Mouse (Mus musculus) right cerebral cortex, adult 18-20 months (tissue): ENCODE results near the gene Mad1l1.

ENCODE experiments used
- DNase-seq: peaks from one replicate; pipeline ENCODE4 v3.0.0; 2022; ENCODE audit warnings: mixed read lengths

The Mad1l1 gene

GRCm38 (mm10) chr5:140127981-140128380, 193.4 kb downstream of the Mad1l1 start:
- no peak for DNase-seq

GRCm38 (mm10) chr5:140124626-140125025, 196.7 kb downstream of the Mad1l1 start:
- no peak for DNase-seq

- no peak for DNase-seq
Observed at GRCm38 (mm10) chr5:140123640-140124366, 197.5 kb downstream of the Mad1l1 start.

GRCm38 (mm10) chr5:140123194-140123593, 198.2 kb downstream of the Mad1l1 start:
- DNase-seq = no peak

GRCm38 (mm10) chr5:140121966-140122365, 199.4 kb downstream of the Mad1l1 start:
- DNase-seq = no peak

GRCm38 (mm10) chr5:140118921-140119320, 202.4 kb downstream of the Mad1l1 start:
- DNase-seq = no peak

DNA sequence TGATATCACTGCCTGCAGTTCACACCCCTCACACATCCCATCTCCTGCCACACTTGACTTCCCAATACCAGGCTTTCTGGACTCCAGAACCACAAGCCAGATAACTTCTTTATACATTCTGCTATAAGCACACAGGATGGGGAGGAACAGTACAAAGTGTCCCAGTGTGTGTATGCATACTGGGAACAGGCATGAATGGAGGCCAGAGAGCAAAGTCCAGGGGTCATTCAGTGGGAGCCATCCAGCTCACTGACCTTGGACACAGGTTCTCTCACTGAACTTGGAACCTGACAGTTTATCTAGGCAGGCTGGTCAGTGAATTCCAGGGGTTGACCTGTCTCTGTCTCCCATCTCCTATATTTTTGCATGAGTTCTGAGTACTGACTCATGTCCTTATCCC, 203.4 kb downstream of the Mad1l1 start:
- no peak for DNase-seq

GRCm38 (mm10) chr5:140115434-140116271, 205.7 kb downstream of the Mad1l1 start:
- DNase-seq = peak; percentile 38

DNA sequence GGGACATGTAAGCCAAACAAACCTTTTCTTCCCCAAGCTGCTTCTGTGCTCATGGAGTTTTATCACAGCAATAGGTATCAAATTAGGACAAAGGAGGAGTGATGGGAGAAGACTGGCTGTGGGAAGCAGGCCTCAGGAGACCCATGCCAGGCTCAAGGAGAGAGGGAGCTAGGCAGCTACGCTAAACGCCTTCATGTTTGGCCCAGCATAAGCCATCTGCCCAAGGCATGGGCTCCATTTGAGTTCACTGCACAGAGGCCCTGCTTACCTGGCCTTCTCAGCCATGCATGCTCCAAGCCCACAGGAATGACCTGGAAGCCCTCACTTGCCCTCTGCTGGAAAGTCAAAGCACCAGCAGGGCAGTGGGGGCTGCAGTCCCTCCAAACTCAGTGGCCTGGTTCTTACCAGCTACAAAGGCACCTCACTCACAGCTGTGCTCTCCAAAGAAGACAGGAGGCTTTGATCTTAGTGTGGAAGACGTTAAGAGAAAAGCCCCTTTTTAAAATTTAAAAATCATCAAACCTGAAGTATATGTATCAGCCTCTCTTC, 206.8 kb downstream of the Mad1l1 start:
- DNase-seq = no peak

- no peak for DNase-seq
Observed at GRCm38 (mm10) chr5:140113281-140113680, 208.1 kb downstream of the Mad1l1 start.

- no peak for DNase-seq
Observed at GRCm38 (mm10) chr5:140110024-140110423, 211.3 kb downstream of the Mad1l1 start.

- no peak for DNase-seq
Observed at GRCm38 (mm10) chr5:140107907-140108306, 213.4 kb downstream of the Mad1l1 start.

GRCm38 (mm10) chr5:140106051-140106450, 215.3 kb downstream of the Mad1l1 start:
- no peak for DNase-seq

DNA sequence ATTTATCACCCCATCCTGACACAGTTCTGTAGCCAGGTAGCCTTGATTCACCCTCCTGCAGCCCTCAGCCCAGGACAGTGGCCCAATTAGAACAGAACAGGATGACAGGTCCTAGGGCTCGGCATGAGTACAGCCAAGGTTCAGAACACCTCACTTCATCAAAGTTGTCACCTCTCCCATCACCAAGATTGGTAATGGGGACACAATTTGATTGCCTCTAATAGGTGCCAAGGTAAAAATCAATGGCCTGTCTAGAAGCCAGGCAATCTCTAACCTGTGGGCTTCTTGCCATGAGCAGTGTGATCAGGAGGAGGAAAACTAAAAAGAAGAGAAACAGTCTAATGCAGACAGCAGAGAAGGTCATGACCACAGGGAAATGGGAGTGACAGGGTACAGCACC, 216.5 kb downstream of the Mad1l1 start:
- DNase-seq = no peak

DNA sequence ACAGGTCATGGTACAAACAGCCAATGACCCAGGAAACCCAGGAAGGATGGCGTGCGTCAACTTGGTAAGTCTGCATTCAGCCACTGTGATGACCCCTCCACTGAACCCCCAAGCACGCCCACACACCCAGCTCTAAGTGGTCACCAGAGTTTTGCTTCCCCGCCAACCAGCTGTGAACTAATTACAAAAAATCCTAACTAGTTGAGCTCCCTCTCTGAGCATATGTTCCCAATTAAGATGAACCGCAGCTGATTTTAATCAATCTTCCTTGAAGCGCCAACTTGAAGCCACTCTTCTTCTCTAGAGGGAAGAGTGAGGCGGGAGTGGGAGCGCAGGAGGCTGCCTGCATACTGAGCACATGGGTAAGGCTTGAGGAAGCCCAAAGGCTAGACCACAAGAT, 218.6 kb downstream of the Mad1l1 start:
- no peak for DNase-seq

- DNase-seq = peak; percentile 54
Observed at GRCm38 (mm10) chr5:140101409-140102009, 219.8 kb downstream of the Mad1l1 start.

- DNase-seq = no peak
Observed at GRCm38 (mm10) chr5:140098711-140099110, 222.6 kb downstream of the Mad1l1 start.

DNA sequence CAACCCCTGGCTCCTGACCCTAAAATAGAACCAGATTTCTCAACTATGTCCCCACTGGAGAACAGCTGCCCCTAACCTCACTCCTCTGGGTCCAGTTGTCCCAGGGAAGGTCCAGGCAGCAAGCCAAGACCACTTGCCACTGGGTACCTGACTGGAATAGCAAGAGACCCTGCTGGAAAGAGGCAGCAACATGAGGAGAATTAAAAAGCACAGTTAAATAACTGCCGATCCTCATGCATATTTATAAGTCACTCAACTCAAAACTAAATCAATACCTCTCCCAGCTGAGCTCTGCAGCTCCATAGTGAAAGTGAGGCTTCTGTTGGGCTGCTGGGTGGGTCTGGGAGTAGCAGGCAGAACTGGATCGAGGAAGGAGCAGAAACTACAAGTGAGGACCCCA, 226.1 kb downstream of the Mad1l1 start:
- peak; percentile 59 for DNase-seq

- DNase-seq = no peak
Observed at GRCm38 (mm10) chr5:140093489-140093888, 227.9 kb downstream of the Mad1l1 start.

GRCm38 (mm10) chr5:140091601-140092000, 229.8 kb downstream of the Mad1l1 start:
- peak; percentile 78 for DNase-seq

GRCm38 (mm10) chr5:140089263-140089662, 232.1 kb downstream of the Mad1l1 start:
- DNase-seq = no peak

DNA sequence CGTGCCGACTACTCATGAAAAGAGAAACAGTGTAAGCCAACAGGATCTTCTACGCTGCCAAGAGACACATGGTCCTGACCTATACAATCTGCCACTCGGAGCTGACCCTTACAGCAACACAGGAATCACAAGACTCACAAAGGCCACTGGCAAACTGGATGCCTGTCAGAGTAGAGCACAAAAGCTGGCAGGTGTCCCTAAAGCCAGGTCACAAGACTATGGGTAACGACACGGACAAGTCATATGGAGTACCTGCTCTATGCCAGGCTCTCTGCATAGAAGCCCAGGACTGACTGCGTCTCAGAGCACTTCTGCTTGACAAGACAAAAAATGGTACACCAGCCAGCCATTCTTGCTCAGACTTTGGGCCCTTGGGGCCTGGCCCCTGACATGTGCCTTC, 234.1 kb downstream of the Mad1l1 start:
- DNase-seq = no peak

- DNase-seq = no peak
Observed at GRCm38 (mm10) chr5:140084341-140084740, 237.0 kb downstream of the Mad1l1 start.
